Mouse (Mus musculus) midbrain, embryonic 10.5 days (tissue): Measurements from ENCODE around the gene Cx3cr1. TPM values are rescaled to one million over a fixed set of nuclear protein-coding genes. Genes with fewer than 3 reads are reported as not detected.

Experiments used
- DNase-seq: peaks from one replicate; pipeline ENCODE4 v3.0.0-alpha.2; 2017; ENCODE audit warnings: low spot score
- H3K27ac ChIP-seq: fragments of 300-500 bp; sonication (generic); replicated peaks from 2 replicates; pipeline ENCODE4 v1.5.1; 2016; ENCODE audit warnings: mild to moderate bottlenecking
- H3K27me3 ChIP-seq: fragments of 300-500 bp; sonication (generic); 2 replicates; pipeline ENCODE4 v1.6.1; 2016; ENCODE audit warnings: low read depth, mild to moderate bottlenecking; ENCODE audit not compliant: poor library complexity, severe bottlenecking
- H3K36me3 ChIP-seq: fragments of 300-500 bp; sonication (generic); 2 replicates; pipeline ENCODE4 v1.6.1; 2016; ENCODE audit warnings: mild to moderate bottlenecking, moderate library complexity
- H3K4me1 ChIP-seq: fragments of 300-500 bp; sonication (generic); 2 replicates; pipeline ENCODE4 v1.6.1; 2016
- H3K4me3 ChIP-seq: fragments of 300-500 bp; sonication (generic); 2 replicates; pipeline ENCODE4 v1.5.1; 2016; ENCODE audit warnings: mild to moderate bottlenecking, moderate library complexity
- H3K9me3 ChIP-seq: fragments of 300-500 bp; sonication (generic); replicated peaks from 2 replicates; pipeline ENCODE4 v1.6.1; 2016; ENCODE audit warnings: mild to moderate bottlenecking
- WGBS: fragments of 180-500 bp; shearing (Covaris S2); methylation state at CpG from one replicate; pipeline ENCODE4 v1.1.7; 2016; 5-methylcytosine and 5-hydroxymethylcytosine counted together
- polyA plus RNA-seq: library from polyadenylated mRNA; unstranded; fragments of >200 nt; fragmentation: Nextera tagmentation; extraction: Ambion mirVana; gene quantifications from 2 replicates; pipeline ENCODE4 v1.2.1, GENCODE M21; 2016

Gene Cx3cr1
- polyA plus RNA-seq, 1 experiment from 2014 or later: 5.9 TPM

DNA sequence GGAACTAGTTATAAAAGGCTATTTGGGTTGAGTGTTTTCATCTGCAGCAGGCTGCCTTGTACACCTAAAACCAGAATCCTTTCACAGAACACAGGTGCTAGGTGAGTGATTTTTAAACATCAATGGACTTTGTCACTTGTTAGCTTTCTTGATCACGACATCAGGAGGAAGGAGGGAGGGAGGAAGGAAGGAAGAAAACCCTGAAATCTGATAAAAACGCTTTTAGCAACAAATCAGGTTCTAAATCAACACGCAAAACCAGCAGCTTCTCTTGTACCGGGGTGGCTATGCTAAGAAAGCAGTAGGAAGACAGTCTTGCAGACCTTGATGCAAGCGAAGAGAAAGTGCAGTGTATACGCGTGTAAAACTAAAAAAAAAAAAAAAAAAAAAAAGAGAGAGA, 10.2 kb upstream of the Cx3cr1 start:
- peaks cover 8% of the 10 kb centered on the region for H3K4me1 ChIP-seq
- H3K27ac ChIP-seq: no peak overlapping the region
- no peaks in the 10 kb centered on the region for H3K27me3 ChIP-seq
- no peaks in the 10 kb centered on the region; the same call in 1 of the 2 replicates for H3K9me3 ChIP-seq
- no peak for DNase-seq
- H3K36me3 ChIP-seq: no peaks in the 10 kb centered on the region
- no peak overlapping the region for H3K4me3 ChIP-seq
- 81% methylated on average over 7 of the region's 7 CpGs for WGBS

DNA sequence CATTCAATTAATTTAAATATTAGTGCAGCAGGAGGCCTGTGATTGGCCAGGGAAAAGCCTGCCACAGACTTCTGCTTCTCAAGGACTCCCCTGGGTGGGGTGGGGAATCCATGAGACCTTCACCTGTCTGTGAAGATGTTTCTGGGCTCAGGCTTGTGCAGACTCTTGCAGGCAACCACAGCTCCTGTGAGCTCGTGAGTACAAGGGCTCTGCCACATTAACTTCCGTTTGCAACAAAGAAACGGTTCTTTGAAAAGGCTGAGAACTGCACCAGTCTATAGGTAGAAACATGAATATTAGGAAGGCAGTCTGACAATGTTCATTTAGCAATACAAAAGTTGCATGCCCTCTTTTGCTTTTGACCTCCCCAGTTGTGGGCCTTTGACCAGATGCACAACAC, 8.6 kb upstream of the Cx3cr1 start:
- Histone ChIP-seq H3K36me3 (no peaks in the 10 kb centered on the region), H3K4me3 (no peak overlapping the region), H3K27me3 (no peaks in the 10 kb centered on the region), H3K9me3 (no peaks in the 10 kb centered on the region; the same call in 1 of the 2 replicates), H3K27ac (no peak overlapping the region), H3K4me1 (peaks cover 6% of the 10 kb centered on the region)
- no peak for DNase-seq
- 79% methylated on average over 3 of the region's 3 CpGs for WGBS

DNA sequence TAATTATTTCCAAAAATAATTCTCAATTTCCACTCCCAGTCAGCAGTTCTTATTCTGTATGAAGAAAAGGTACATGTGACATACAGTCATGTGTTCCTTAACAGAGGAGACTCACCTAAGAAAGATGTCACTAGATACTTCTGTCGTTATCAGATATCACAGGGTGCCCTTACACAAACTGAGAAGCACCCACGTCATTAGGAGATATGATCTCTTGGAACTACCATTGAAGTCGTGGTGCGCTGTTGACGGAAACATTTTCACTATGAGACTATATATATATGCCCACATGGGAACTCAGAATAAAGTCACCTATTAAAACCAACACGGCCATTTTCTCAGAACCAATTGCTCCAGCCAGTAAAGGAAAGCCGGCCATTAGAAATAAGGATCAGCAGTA, 4.8 kb upstream of the Cx3cr1 start:
- Histone ChIP-seq H3K27ac (no peak overlapping the region), H3K36me3 (no peaks in the 10 kb centered on the region), H3K9me3 (no peaks in the 10 kb centered on the region), H3K27me3 (no peaks in the 10 kb centered on the region), H3K4me3 (no peak overlapping the region), H3K4me1 (0 out of 2 replicates have a peak, but pooled peaks cover 5% of the 10 kb centered on the region)
- DNase-seq: no peak
- 90% methylated on average over 7 of the region's 7 CpGs for WGBS

DNA sequence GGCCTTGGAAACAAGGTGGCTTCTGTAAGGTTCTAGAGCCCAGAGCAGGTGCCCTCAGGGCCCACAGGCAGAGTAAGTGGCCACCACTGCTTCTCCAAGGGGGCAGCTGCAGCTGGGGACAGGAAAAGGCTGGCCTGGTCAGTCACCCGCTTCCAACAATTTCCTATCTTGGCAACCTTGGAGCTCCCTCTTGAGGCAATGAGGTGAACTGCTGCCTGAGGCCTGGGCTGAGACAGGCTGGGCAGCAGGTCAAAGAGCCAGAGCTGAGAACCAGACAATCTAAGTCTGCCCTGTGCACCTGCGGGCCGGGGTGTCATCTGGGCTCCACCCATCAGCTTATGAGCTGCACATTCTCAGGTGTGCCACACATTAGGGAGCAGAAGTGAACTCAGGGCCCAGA, 3.5 kb upstream of the Cx3cr1 start:
- Histone ChIP-seq H3K4me1 (0 out of 2 replicates have a peak, but pooled peaks cover 5% of the 10 kb centered on the region), H3K4me3 (no peak overlapping the region), H3K9me3 (no peaks in the 10 kb centered on the region), H3K36me3 (no peaks in the 10 kb centered on the region), H3K27ac (0 out of 2 replicates have a peak overlapping the region, but pooled peaks have one; percentile 28), H3K27me3 (no peaks in the 10 kb centered on the region)
- 32% methylated on average over 3 of the region's 3 CpGs for WGBS
- DNase-seq: peak; percentile 82

DNA sequence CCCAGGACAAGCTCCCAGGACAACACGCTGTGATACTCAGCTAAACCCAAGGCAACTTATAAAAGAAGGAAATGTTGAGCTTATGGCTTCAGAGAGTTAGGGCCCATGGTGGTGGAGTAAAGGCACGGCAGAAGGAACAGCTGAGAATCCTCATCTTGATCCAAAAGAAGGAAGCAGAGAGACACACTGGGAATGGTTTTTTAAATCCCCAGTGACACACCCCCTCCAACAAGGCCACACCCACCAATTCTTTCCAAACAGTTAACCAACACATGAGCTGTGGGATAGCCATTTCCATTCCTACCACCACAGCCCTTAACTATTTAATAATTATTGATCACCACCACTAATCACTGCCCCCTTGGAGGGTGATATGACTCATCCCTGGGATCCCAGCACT, 1.6 kb upstream of the Cx3cr1 start:
- no peak for DNase-seq
- 79% methylated on average over 2 of the region's 2 CpGs for WGBS
- Histone ChIP-seq H3K27me3 (no peaks in the 10 kb centered on the region), H3K36me3 (no peaks in the 10 kb centered on the region), H3K4me1 (0 out of 2 replicates have a peak, but pooled peaks cover 5% of the 10 kb centered on the region), H3K9me3 (no peaks in the 10 kb centered on the region), H3K27ac (no peak overlapping the region), H3K4me3 (no peak overlapping the region)

DNA sequence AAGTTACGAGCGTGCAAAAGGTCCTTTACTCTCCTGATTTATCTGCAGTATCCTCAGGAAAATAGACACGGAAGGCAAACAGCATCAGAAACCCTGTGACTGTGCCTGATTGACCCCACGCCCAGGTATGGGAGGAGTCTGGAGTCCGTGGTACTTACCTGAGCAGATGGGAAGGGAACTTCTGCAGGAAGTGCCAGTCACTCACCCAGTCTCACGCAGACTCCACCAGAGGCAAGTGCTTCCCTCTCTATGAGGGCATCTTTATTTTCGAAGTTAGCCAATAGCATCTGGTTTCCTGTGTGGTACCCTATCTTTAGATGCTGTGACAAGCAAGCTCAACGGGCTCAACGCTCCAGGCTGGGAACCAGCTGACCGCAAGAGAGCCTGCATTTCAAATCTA, 1.6 kb downstream of the Cx3cr1 start:
- WGBS: 68% methylated on average over 10 of the region's 10 CpGs

DNA sequence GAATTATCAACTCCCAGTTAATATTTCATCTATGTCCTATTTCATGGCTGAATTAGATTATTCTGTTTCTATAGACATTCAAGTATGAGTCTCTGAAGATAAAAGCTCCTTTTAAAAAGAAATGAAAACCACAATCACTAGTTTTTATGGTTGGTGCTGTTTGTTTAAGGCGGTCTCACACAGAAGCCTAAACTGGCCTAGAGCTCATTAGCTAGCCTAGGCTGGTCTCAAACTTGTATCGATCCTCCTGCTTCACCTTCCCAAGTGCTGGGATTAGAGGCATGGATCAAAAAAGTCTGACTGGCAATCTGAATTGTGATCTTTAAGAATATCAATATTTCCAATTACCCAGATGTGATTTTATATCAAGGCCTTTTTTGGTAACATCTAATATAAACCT, 2.1 kb downstream of the Cx3cr1 start:
- DNase-seq: no peak
- Histone ChIP-seq H3K4me1 (peaks cover 4% of the 10 kb centered on the region), H3K36me3 (no peaks in the 10 kb centered on the region), H3K9me3 (no peaks in the 10 kb centered on the region), H3K27ac (no peak overlapping the region), H3K4me3 (no peak overlapping the region), H3K27me3 (no peaks in the 10 kb centered on the region)
- 87% methylated on average over 2 of the region's 2 CpGs for WGBS

More for the DNA sequence above, 1.6 kb downstream of the Cx3cr1 start:
- Histone ChIP-seq H3K27ac (no peak overlapping the region), H3K4me3 (no peak overlapping the region), H3K36me3 (no peaks in the 10 kb centered on the region), H3K27me3 (no peaks in the 10 kb centered on the region), H3K4me1 (peaks cover 6% of the 10 kb centered on the region), H3K9me3 (no peaks in the 10 kb centered on the region)
- DNase-seq: no peak

DNA sequence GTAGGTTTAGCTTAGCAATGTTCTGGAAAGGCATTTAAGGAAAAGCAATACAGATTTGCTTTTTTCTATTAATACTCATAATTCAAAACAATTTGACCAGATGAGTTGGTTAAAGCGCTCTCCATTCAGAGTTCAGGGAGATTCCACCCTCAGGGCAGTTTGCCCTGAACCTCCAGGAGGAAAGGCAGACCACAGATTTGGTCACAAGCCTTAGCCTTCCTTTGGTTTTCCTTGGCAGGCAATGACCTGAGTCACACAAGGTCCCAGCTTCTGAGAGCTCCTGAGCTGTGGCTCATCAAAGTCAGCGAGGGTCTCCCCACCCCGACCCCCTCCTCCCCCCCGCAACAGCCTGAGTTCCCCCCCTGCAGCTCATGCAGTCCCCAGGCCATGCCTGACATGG, 5.4 kb downstream of the Cx3cr1 start:
- H3K4me1 ChIP-seq: peaks cover 4% of the 10 kb centered on the region
- WGBS: 76% methylated on average over 4 of the region's 4 CpGs

DNA sequence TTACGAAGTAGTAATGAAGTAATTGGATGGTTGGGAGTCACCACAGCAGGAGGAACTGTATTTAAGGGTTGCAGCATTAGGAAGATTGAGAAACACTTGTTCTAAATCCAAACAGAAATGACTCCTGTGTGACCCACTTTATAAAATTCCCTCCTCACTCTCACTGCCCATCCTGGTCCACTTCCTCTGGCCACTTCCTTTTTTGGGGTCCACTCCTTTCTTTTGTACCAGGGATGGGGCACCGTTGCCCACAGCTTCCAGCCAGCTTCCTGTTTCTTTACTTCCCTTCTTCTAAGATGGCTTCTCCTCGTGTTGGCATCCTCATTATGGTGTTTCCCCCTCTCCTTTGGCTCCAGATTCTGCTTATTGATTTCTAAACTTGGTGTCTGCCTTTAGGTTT, 10.9 kb downstream of the Cx3cr1 start:
- H3K9me3 ChIP-seq: no peaks in the 10 kb centered on the region
- WGBS: 74% methylated on average over 3 of the region's 3 CpGs
- H3K4me3 ChIP-seq: no peak overlapping the region
- DNase-seq: no peak
- H3K27ac ChIP-seq: no peak overlapping the region
- H3K27me3 ChIP-seq: no peaks in the 10 kb centered on the region
- no peaks in the 10 kb centered on the region for H3K36me3 ChIP-seq
- peaks cover 11% of the 10 kb centered on the region for H3K4me1 ChIP-seq

More for the DNA sequence above, 5.4 kb downstream of the Cx3cr1 start:
- Histone ChIP-seq H3K27me3 (no peaks in the 10 kb centered on the region), H3K9me3 (no peaks in the 10 kb centered on the region), H3K36me3 (no peaks in the 10 kb centered on the region), H3K4me3 (no peak overlapping the region), H3K27ac (no peak overlapping the region; the same call in 1 of the 2 replicates)
- DNase-seq: no peak

DNA sequence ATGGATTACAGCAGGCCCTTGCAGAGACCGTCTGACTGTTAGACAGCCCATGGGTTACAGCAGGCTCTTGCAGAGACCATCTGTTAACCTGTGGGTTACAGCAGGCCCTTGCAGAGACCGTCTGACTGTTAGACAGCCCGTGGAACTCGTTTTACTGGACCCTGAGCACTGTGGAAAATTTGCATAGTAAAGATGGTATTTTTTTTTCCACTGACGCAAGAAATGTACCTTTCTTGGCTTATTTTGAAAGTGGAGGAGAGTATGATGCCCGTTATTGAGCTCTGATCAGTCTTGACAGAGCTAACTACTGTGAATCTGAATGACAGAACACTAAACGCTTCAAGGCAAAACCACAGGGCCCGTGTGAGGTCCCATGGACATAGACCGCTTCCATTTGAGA, 13.5 kb downstream of the Cx3cr1 start:
- Histone ChIP-seq H3K27ac (0 out of 2 replicates have a peak overlapping the region, but pooled peaks have one; percentile 9), H3K4me3 (no peak overlapping the region), H3K36me3 (no peaks in the 10 kb centered on the region), H3K27me3 (no peaks in the 10 kb centered on the region), H3K4me1 (peaks cover 11% of the 10 kb centered on the region), H3K9me3 (no peaks in the 10 kb centered on the region)
- no peak for DNase-seq
- WGBS: 87% methylated on average over 9 of the region's 9 CpGs

DNA sequence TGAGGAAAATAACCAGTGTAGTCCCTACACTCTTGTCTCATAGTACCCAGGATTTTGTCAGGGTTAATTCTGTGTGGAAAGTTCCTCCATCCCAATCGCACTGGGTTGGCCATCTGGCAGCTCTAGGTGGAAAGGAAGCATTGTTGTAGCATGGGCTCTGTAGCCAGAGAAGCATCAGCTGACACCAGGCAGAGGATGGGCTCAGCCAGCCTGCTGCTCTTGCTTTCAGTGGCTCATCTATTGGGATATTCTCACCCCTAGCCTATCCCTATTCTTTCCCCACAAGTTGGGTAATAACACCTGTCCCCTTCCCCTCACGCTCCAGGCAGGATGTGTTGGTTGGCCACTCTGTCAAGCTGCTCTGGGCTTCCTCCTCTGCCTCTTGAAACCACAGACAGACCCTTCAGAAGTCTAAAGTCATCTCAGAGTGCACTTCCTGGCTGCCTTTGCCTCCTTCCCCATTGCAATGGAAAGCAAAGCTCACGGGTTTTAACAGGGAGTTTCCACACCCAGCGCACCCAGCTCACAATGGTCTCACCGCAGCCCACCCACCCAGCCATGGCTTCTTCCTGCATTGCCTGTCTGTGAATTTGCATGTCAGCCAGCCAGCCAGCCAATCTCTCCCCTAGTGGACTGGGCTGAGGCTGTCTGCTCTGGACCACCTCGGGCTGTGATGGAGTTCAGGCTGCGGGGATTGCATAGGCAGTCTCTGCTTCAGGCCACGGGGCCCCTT, 15.0 kb downstream of the Cx3cr1 start:
- no peaks in the 10 kb centered on the region for H3K9me3 ChIP-seq
- H3K4me3 ChIP-seq: no peak overlapping the region
- H3K27ac ChIP-seq: peak overlapping the region; percentile 59
- peaks cover 11% of the 10 kb centered on the region for H3K4me1 ChIP-seq
- H3K36me3 ChIP-seq: no peaks in the 10 kb centered on the region
- 56% methylated on average over 8 of the region's 8 CpGs for WGBS
- peak; percentile 40 for DNase-seq
- no peaks in the 10 kb centered on the region for H3K27me3 ChIP-seq

DNA sequence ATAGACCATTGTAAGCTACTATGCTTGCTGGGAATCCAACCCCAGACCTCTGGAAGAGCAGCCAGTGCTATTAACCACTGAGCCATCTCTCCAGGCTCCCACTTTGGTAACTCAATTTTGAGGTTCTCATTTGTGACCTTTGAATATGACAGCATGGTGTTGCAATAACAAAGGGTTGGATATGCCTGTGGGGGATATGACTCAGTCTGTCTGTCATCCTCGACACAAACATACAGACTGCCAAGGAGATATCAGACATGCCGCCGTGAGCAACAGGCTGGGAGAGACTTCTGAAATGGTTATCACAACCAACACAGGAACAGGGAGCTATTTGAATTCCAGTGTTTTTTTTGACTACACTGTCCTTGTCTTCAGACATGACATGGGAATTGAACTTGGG, 20.3 kb downstream of the Cx3cr1 start:
- WGBS: 87% methylated on average over 3 of the region's 3 CpGs
- H3K36me3 ChIP-seq: no peaks in the 10 kb centered on the region
- DNase-seq: no peak
- H3K27ac ChIP-seq: no peak overlapping the region
- H3K27me3 ChIP-seq: no peaks in the 10 kb centered on the region
- H3K9me3 ChIP-seq: no peaks in the 10 kb centered on the region
- H3K4me3 ChIP-seq: no peak overlapping the region
- peaks cover under 1% of the 10 kb centered on the region; the same call in 1 of the 2 replicates for H3K4me1 ChIP-seq

DNA sequence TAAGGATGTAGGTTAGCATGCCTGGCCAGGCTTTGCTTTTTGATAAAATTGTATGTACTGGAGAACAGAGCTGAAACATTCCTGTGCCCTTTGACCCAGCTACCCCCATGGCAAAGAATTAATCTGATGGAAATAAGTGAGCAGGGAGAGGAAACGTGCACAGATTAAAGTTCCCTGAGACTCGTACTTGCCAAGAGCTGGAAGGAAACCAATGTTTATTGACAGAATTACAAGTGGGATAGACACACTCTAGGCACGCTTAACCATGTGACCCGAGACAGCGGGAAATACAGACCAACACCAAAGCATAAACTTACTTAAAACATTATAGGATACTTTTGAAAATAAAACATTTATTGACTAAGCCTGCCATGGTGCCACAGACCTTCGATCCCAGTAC, 21.2 kb downstream of the Cx3cr1 start:
- no peak overlapping the region for H3K27ac ChIP-seq

More for the DNA sequence above, 21.2 kb downstream of the Cx3cr1 start:
- no peaks in the 10 kb centered on the region for H3K9me3 ChIP-seq
- H3K27me3 ChIP-seq: no peaks in the 10 kb centered on the region
- no peak overlapping the region for H3K4me3 ChIP-seq
- H3K36me3 ChIP-seq: no peaks in the 10 kb centered on the region
- H3K4me1 ChIP-seq: no peaks in the 10 kb centered on the region
- 80% methylated on average over 6 of the region's 6 CpGs for WGBS
- DNase-seq: no peak
